Comparison of ENCODE assay signal across 9 mouse cellular contexts in the genomic region with DNA sequence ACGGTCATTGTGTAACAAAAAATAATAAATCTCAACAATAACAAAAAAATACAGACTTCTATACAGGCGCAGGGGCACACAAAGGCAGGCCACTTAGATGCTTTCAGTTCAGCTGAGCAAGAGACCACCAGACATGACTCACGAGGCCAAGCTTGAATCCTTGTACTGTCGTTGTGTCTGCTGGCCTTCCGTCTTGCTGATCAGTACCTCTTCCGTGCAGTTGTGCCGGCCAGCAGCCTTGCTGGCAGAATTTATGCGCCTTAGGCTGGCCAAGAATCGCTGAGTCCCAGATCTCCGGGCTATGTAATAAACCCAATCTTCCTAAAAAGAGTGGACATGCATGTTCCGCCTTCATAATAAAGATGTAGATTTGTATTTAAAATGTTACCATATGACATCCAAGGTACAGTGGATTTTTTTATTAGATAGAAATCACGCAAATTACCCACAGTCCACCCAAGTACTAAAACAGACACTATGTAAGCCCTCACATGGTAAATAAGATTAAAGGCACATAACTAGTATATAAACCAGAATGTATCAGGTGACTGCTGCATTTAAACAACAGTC. TPM values are rescaled to one million over a fixed set of nuclear protein-coding genes. Genes with fewer than 3 reads are reported as not detected.
DNase-seq lines count a peak whose midpoint lies in the region; ATAC-seq and TF ChIP-seq lines count a peak whose summit lies in the region.
"Had no signal": no experiment of that assay in that cellular context is flagged by ENCODE, and none has a peak within 500 bp of the region (broad histone marks: within the 10 kb centered on the region; RNA-seq: fewer than 3 reads in every experiment).

No protein-coding gene starts in this region.

- DNase-seq in gastrocnemius, postnatal 25 days: peak; percentile 39
- no peak for DNase-seq in gastrocnemius, postnatal 36 days
- DNase-seq in ZHBTc4 (ENCODE audit: low read depth, low spot score): peak; percentile 15
- peak; percentile 25 for DNase-seq in forebrain, postnatal 0 days
- no peak for DNase-seq in urinary bladder, adult 2 months (ENCODE audit: low spot score)
- DNase-seq in right cerebral cortex, postnatal 4 days: no peak
- DNase-seq in thymus, postnatal 0 days (ENCODE audit: low spot score): no peak

- no peaks in the 10 kb centered on the region for H3K27me3 ChIP-seq in forebrain, postnatal 0 days (ENCODE audit: insufficient read depth, low read length)
- H3K27me3 ChIP-seq in liver, embryonic 12.5 days (replicated peaks): peaks cover 6% of the 10 kb centered on the region; the same call in 1 of the 2 replicates

- H3K9ac ChIP-seq in forebrain, postnatal 0 days: peak overlapping the region; percentile 76
- peak overlapping the region; percentile 82 for H3K9ac ChIP-seq in liver, embryonic 12.5 days

- H3K4me1 ChIP-seq in forebrain, postnatal 0 days (ENCODE audit: insufficient read depth): peaks cover 6% of the 10 kb centered on the region; the same call in 1 of the 2 replicates
- H3K4me1 ChIP-seq in liver, embryonic 12.5 days: peaks cover 15% of the 10 kb centered on the region

- peaks cover 24% of the 10 kb centered on the region for H3K36me3 ChIP-seq in forebrain, postnatal 0 days (ENCODE audit: insufficient read depth)
- peaks cover 39% of the 10 kb centered on the region for H3K36me3 ChIP-seq in liver, embryonic 12.5 days

- peak overlapping the region; percentile 50 for H3K4me3 ChIP-seq in forebrain, postnatal 0 days (ENCODE audit: low read depth, low read length)
- H3K4me3 ChIP-seq in liver, embryonic 12.5 days: peak overlapping the region; percentile 65

- ATAC-seq in forebrain, postnatal 0 days: no peak
- no peak for ATAC-seq in liver, embryonic 12.5 days

- no peak for TF ChIP-seq CTCF in forebrain, postnatal 0 days (IDR thresholded peaks at IDR 0.05; ENCODE audit: low read depth)

- no peaks in the 10 kb centered on the region for H3K9me3 ChIP-seq in forebrain, postnatal 0 days (ENCODE audit: low read length)
- no peaks in the 10 kb centered on the region for H3K9me3 ChIP-seq in liver, embryonic 12.5 days (replicated peaks)

- H3K27ac ChIP-seq in forebrain, postnatal 0 days (ENCODE audit: low read depth, low read length): peak overlapping the region; percentile 70; the same call in 1 of the 2 replicates
- no peak overlapping the region for H3K27ac ChIP-seq in liver, embryonic 12.5 days

- H3K4me2 ChIP-seq in forebrain, postnatal 0 days (ENCODE audit: low read depth): peak overlapping the region; percentile 94
- H3K4me2 ChIP-seq in liver, embryonic 12.5 days: peak overlapping the region; percentile 98

- 56% methylated on average over 12 of the region's 12 CpGs for WGBS in forebrain, postnatal 0 days
- WGBS in liver, embryonic 12.5 days (ENCODE audit: insufficient replicate concordance): 61% methylated on average over 12 of the region's 12 CpGs

- intact Hi-C loops in gastrocnemius, postnatal 36 days (cut with DNase I): no loop called here

RNA-seq across cellular contexts. Expression of a gene that starts 13.4 kb away (rescaled TPM):
- total RNA-seq in gastrocnemius, postnatal 25 days (2021): 1 to 10 TPM; 9.5 to 9.8 TPM
- total RNA-seq in gastrocnemius, postnatal 36 days (2021): 10 to 100 TPM in 1 of 2 experiments, 1 to 10 TPM in 1; 8.8 to 10.3 TPM
- 178 and 180 TPM in 2 replicates for total RNA-seq in forebrain, postnatal 0 days (2014; rRNA removed)
- polyA plus RNA-seq in forebrain, postnatal 0 days (2015; fragmentation: Nextera tagmentation; extraction: Ambion mirVana): 157 and 193 TPM in 2 replicates
- polyA plus RNA-seq in liver, embryonic 12.5 days (2016; fragmentation: Nextera tagmentation; extraction: Ambion mirVana): 26.0 and 30.9 TPM in 2 replicates
- polyA plus RNA-seq in urinary bladder, adult 2 months (2012; rRNA removed): 38.2 and 51.0 TPM in 2 replicates
- 26.3 and 26.8 TPM in 2 replicates for polyA plus RNA-seq in thymus, postnatal 0 days (2015; fragmentation: Nextera tagmentation; extraction: Ambion mirVana)

RNA-seq across cellular contexts. Expression of a gene that starts 31.1 kb away (rescaled TPM):
- total RNA-seq in gastrocnemius, postnatal 25 days (2021): 10 to 100 TPM; 30.2 to 38.5 TPM
- total RNA-seq in gastrocnemius, postnatal 36 days (2021): 10 to 100 TPM; 23.7 to 35.1 TPM
- 141 and 166 TPM in 2 replicates for total RNA-seq in forebrain, postnatal 0 days (2014; rRNA removed)
- 241 and 247 TPM in 2 replicates for polyA plus RNA-seq in forebrain, postnatal 0 days (2015; fragmentation: Nextera tagmentation; extraction: Ambion mirVana)
- polyA plus RNA-seq in liver, embryonic 12.5 days (2016; fragmentation: Nextera tagmentation; extraction: Ambion mirVana): 238 and 246 TPM in 2 replicates
- 178 and 181 TPM in 2 replicates for polyA plus RNA-seq in urinary bladder, adult 2 months (2012; rRNA removed)
- 380 and 399 TPM in 2 replicates for polyA plus RNA-seq in thymus, postnatal 0 days (2015; fragmentation: Nextera tagmentation; extraction: Ambion mirVana)

RNA-seq across cellular contexts. Expression of a gene that starts 33.5 kb away (rescaled TPM):
- total RNA-seq in gastrocnemius, postnatal 25 days (2021): under 1 TPM; 0.35 to 0.43 TPM
- total RNA-seq in gastrocnemius, postnatal 36 days (2021): under 1 TPM; 0.48 to 0.62 TPM
- total RNA-seq in forebrain, postnatal 0 days (2014; rRNA removed): 2.8 and 3.9 TPM in 2 replicates
- 1.4 and 2.1 TPM in 2 replicates for polyA plus RNA-seq in forebrain, postnatal 0 days (2015; fragmentation: Nextera tagmentation; extraction: Ambion mirVana)
- polyA plus RNA-seq in liver, embryonic 12.5 days (2016; fragmentation: Nextera tagmentation; extraction: Ambion mirVana): 0.17 and 0.20 TPM in 2 replicates
- polyA plus RNA-seq in urinary bladder, adult 2 months (2012; rRNA removed): 1.1 and 2.0 TPM in 2 replicates
- 0.27 TPM in 2 replicates for polyA plus RNA-seq in thymus, postnatal 0 days (2015; fragmentation: Nextera tagmentation; extraction: Ambion mirVana)
- polyA plus RNA-seq: G1E had no signal

RNA-seq across cellular contexts. Expression of a gene that starts 41.7 kb away (rescaled TPM):
- total RNA-seq in gastrocnemius, postnatal 25 days (2021): 100 to 1,000 TPM; 960 to 980 TPM
- 1,000 to 10,000 TPM in 1 of 2 experiments, 100 to 1,000 TPM in 1; 882 to 1,236 TPM for total RNA-seq in gastrocnemius, postnatal 36 days (2021)
- 0.69 and 0.86 TPM in 2 replicates for total RNA-seq in forebrain, postnatal 0 days (2014; rRNA removed)
- 3.1 and 3.2 TPM in 2 replicates for polyA plus RNA-seq in forebrain, postnatal 0 days (2015; fragmentation: Nextera tagmentation; extraction: Ambion mirVana)
- 1.1 and 1.7 TPM in 2 replicates for polyA plus RNA-seq in liver, embryonic 12.5 days (2016; fragmentation: Nextera tagmentation; extraction: Ambion mirVana)
- polyA plus RNA-seq in urinary bladder, adult 2 months (2012; rRNA removed): 199 and 332 TPM in 2 replicates
- polyA plus RNA-seq in thymus, postnatal 0 days (2015; fragmentation: Nextera tagmentation; extraction: Ambion mirVana): 0.68 and 0.82 TPM in 2 replicates
- total RNA-seq: G1E had no signal
- polyA plus RNA-seq: G1E had no signal

Comparison
In these comparisons a context has a peak if more than half of its experiments do, and no peak if none do; other contexts are left out.
1. DNase-seq: peak in gastrocnemius, postnatal 25 days (single experiment), ZHBTc4 (single experiment) and forebrain, postnatal 0 days (single experiment); none in gastrocnemius, postnatal 36 days (0 of 2), urinary bladder, adult 2 months (single experiment), right cerebral cortex, postnatal 4 days (single experiment) and thymus, postnatal 0 days (single experiment).